Mouse (Mus musculus): ENCODE data around the gene Celsr2.

DNA sequence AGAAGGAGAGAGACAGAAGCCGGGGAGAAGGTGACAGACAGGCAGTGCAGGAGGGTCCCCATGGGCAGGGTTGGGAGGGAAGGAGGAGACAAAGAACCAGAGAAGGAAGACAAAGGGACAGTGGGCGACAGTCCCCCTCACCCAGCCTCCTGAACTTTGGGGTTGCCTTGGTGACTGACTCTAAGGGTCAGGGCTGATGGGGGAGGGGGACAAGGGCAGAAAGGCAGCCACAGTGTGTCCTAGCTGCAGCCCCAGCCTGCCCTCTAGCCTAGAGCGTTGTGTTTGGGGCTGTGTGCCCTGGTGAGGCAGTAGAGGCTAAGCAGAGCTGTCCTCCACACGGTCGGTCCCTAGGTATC lies 5.0 kb downstream of the Celsr2 start:
- no peak for TF ChIP-seq POLR2A (IDR thresholded peaks at IDR 0.05; ENCODE audit: insufficient read depth, low read depth, low read length)
- TF ChIP-seq CTCF (IDR thresholded peaks at IDR 0.05), result no peak
- no peak for TF ChIP-seq EP300 (IDR thresholded peaks at IDR 0.05; ENCODE audit: insufficient read depth, low read depth, low read length)
